Mouse (Mus musculus): ENCODE data around the gene Plcl2. TPM values are rescaled to one million over a fixed set of nuclear protein-coding genes. Genes with fewer than 3 reads are reported as not detected.

Plcl2 gene
- polyA plus RNA-seq (2015; fragmentation: Nextera tagmentation; extraction: Ambion mirVana) = 2.5 and 2.9 TPM in 2 replicates

DNA sequence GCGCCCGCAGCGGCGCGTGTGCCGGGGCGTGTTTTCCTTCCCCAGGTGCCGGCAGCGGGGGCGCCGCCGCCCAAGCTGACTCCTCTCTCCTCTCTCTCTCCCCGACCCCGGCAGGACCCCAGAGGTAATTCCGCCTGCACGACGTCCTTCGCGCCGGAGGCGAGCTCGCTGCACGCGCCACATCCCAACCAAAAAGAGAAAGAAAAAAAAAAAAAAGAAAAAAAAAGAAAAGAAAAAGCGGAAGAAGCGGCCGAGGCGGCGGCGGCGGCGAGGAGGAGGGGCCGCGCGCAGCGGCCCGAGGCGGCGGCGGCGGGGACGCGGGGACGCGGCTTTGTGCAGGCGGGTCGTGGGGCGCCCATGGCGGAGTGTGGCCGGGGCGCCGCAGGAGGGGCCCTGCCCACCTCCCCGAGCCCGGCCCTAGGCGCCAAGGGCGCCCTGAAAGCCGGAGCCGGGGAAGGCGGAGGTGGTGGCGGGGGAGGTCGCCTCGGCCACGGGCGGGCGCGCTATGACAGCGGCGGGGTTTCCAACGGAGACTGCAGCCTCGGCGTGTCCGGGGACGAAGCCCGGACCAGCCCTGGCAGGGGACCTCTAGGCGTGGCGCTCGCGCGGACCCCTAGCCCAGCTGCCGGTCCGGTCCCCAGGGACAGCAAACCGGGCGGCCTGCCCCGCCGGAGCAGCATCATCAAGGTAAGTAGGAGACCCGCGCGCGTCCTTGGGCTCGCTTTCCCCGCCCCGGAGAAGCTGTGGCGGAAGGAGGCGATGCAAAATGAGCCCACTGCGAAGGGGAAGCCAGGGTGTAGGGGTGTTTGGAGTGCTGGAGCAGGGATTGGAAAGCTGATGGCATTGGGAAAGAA is at the start of gene Plcl2:
Gene Plcl2, plus strand, starts transcription at position 153 of the 854 bp plus-strand sequence.
- peaks cover 17% of the 10 kb centered on the region for H3K4me1 ChIP-seq
- no peaks in the 10 kb centered on the region for H3K36me3 ChIP-seq
- no peaks in the 10 kb centered on the region for H3K9me3 ChIP-seq
- peak within 1 kb of the TSS; percentile 93 for H3K4me3 ChIP-seq
- peak; percentile 24; the same call in 1 of the 2 replicates for ATAC-seq (ENCODE audit: extremely low read depth, insufficient number of reproducible peaks, low FRiP score, low TSS enrichment)
- peak within 1 kb of the TSS; percentile 93 for H3K9ac ChIP-seq
- H3K27ac ChIP-seq (replicated peaks) = peak within 1 kb of the TSS; percentile 80
- peak within 1 kb of the TSS; percentile 77 for H3K4me2 ChIP-seq
- H3K27me3 ChIP-seq (replicated peaks) = no peaks in the 10 kb centered on the region
- 1% methylated on average over 79 of the region's 95 CpGs for WGBS

DNA sequence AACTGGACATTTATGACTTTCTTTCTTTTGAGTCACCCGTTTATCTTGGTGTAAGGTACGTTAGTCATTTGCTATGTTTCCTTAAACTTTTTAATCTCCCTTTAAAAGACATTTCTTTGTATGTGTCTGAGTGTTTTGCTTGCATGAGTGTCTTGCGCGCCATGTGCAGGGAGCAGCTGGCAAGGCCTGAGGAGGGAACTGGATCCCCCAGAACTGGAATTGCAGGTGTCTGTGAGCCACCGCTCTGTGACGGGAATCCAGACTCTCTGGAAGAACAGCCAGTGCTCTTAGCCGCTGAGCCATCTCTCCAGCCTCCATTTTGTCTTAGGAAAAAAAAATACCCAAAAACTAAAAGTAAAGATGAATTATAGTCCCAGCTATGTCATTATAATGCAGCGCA is 48.9 kb upstream of the Plcl2 start:
- no peak for ATAC-seq (ENCODE audit: extremely low read depth, insufficient number of reproducible peaks, low FRiP score, low TSS enrichment)

DNA sequence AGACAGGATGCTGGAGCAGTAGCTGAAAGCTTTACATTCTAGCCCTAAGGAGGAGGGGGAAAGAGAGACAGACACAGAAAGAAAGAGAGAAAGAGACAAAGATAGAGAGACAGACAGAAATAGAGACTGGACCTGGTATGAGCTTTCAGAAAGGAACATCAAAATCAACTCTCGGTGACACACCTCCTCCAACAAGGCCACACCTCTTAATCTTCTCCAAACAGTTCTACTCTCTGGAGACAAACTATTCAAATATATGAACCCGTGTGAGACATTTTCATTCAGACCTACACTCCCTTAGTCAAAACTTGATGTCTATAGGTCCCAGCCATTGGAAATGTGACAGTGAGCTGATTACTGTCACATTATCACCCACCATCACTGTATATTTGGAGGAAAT is 41.8 kb upstream of the Plcl2 start:
- Histone ChIP-seq H3K36me3 (no peaks in the 10 kb centered on the region), H3K4me3 (no peak overlapping the region), H3K9ac (no peak overlapping the region), H3K27me3 (replicated peaks) (no peaks in the 10 kb centered on the region), H3K27ac (replicated peaks) (no peak overlapping the region), H3K4me2 (no peak overlapping the region), H3K9me3 (no peaks in the 10 kb centered on the region), H3K4me1 (peaks cover 22% of the 10 kb centered on the region)
- ATAC-seq (ENCODE audit: extremely low read depth, insufficient number of reproducible peaks, low FRiP score, low TSS enrichment) = no peak
- WGBS = 73% methylated on average over 2 of the region's 2 CpGs

More for the DNA sequence above, 48.9 kb upstream of the Plcl2 start:
- Histone ChIP-seq H3K4me3 (no peak overlapping the region), H3K4me1 (peaks cover 5% of the 10 kb centered on the region; the same call in 1 of the 2 replicates), H3K4me2 (no peak overlapping the region), H3K9ac (no peak overlapping the region), H3K9me3 (no peaks in the 10 kb centered on the region), H3K27me3 (replicated peaks) (no peaks in the 10 kb centered on the region), H3K36me3 (no peaks in the 10 kb centered on the region), H3K27ac (replicated peaks) (no peak overlapping the region)
- WGBS = 82% methylated on average over 8 of the region's 8 CpGs

DNA sequence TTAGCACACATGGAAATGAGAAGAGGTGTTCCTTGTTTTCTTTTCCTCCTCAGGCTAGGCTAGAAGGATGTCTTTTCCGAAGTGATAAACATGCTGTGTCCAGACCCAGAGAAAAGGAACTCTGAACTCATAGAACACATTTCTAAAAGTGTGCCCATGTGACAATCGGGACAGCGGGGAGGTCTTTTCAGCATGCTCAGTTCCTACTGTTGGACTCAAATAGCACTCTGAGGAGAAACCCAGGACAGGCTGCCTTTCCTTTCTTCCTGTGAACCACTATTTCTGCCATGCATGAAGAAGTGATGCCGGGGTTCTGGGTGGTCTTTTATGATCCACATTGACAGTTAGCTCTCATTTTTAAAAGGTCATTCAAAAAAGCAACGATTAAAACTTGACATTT is 40.1 kb upstream of the Plcl2 start:
- ATAC-seq (ENCODE audit: extremely low read depth, insufficient number of reproducible peaks, low FRiP score, low TSS enrichment) = no peak
- WGBS = 70% methylated on average over 5 of the region's 5 CpGs
- H3K9ac ChIP-seq = no peak overlapping the region
- H3K9me3 ChIP-seq = no peaks in the 10 kb centered on the region
- no peak overlapping the region for H3K4me2 ChIP-seq
- no peak overlapping the region for H3K27ac ChIP-seq (replicated peaks)
- no peaks in the 10 kb centered on the region for H3K27me3 ChIP-seq (replicated peaks)
- no peaks in the 10 kb centered on the region for H3K36me3 ChIP-seq
- H3K4me3 ChIP-seq = no peak overlapping the region
- peaks cover 20% of the 10 kb centered on the region for H3K4me1 ChIP-seq

DNA sequence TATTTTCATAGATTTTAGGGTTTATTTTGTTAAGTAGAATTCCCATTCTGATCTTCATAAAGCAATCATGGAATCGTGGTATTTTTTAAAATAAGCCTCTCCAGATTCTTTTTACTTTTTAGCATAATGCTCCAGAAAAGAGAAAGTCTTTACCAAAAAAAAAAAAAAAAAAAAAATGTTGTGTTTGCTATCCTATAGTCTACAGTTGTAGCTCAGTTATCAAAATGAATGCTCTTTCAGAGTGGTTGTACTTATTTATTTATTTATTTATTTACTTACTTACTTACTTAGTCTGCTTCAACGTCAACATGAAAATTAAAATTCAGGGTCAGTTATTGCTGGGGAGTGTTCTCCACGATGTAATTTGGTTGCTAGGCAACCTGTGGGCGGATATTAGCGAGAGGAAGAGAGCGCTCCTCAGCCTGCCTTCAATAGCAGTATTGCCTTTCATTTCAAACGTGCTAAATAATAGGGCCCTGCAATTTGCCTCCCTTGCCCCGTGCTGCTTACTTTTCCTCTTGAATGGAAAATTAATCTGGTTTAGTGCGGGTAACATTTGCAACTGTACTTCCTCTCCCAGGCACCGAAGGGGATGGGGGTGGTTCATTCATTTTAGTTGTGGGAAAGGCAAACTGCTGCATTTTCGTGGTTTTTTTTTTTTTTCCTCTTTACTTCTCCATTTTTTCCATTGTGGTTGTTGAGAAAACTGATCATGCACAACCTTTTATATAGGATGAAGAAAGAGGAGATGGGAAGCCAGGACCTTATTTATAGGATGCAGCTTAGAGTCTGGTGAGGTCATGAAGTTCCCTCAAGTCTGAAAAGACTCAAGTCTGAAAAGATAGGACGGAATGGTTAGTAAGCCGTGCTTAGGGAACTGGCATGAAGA is 39.4 kb upstream of the Plcl2 start:
- no peaks in the 10 kb centered on the region for H3K27me3 ChIP-seq (replicated peaks)
- H3K9me3 ChIP-seq = no peaks in the 10 kb centered on the region
- peak overlapping the region; percentile 81 for H3K27ac ChIP-seq (replicated peaks)
- H3K36me3 ChIP-seq = no peaks in the 10 kb centered on the region
- H3K4me3 ChIP-seq = peak overlapping the region; percentile 22
- H3K4me2 ChIP-seq = peak overlapping the region; percentile 60
- H3K9ac ChIP-seq = peak overlapping the region; percentile 41; the same call in 1 of the 2 replicates
- no peak for ATAC-seq (ENCODE audit: extremely low read depth, insufficient number of reproducible peaks, low FRiP score, low TSS enrichment)
- 40% methylated on average over 13 of the region's 13 CpGs for WGBS
- H3K4me1 ChIP-seq = peaks cover 20% of the 10 kb centered on the region

DNA sequence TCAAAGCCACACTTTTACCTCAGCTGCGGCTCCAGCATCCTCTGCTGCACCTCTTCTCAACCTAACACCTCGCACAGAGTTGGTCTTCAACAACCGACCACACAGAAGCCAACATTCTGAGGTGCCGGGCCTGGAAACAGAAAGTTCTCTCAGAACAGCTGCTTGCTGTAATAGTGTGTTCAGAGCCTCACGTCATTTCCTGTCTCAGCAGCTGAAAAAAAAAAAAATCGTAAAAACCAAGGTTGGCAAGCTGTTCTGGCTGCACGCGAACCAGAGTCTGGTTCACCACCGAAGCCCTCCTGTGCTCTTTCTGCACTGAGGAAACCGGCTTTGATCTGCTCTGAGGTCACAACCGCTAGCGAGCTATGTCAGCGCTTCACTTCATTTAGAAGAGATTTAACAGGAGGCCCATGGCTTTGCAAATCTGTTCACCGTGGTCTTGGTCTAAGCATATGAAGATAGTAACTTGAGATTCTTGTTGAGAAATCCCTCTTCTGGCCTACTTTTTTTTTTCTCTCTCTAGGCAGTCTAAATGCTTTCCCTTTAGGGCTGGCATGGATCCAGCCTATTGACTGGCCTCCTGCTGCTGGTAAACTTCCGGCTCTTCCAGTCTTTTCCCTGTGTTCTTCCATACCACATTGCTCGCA is 38.6 kb upstream of the Plcl2 start:
- Histone ChIP-seq H3K4me1 (peaks cover 20% of the 10 kb centered on the region), H3K9ac (peak overlapping the region; percentile 41; the same call in 1 of the 2 replicates), H3K27ac (replicated peaks) (peak overlapping the region; percentile 81), H3K36me3 (no peaks in the 10 kb centered on the region), H3K4me2 (peak overlapping the region; percentile 60), H3K27me3 (replicated peaks) (no peaks in the 10 kb centered on the region), H3K4me3 (peak overlapping the region; percentile 22), H3K9me3 (no peaks in the 10 kb centered on the region)
- 21% methylated on average over 16 of the region's 16 CpGs for WGBS
- ATAC-seq (ENCODE audit: extremely low read depth, insufficient number of reproducible peaks, low FRiP score, low TSS enrichment) = no peak

DNA sequence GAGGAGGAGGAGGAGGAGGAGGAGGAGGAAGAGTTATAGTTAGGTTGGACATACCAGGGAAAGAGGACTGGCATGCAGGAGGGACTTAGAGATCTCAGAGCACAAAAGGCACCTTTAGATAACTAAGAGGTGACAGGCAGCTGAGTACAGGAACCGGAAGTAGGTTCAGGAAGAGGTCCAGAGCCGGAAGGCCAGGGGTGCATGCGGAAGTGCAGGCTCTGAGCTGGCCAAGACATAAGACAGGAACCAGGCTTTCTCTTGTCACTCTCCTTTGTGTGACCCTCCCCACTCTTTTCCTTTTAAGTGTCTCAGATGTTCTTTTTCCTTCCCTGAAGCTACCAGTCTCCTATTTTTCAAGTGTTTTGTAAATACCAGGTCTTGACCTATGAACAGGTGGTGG is 38.0 kb upstream of the Plcl2 start:
- Histone ChIP-seq H3K4me1 (peaks cover 20% of the 10 kb centered on the region), H3K27ac (replicated peaks) (peak overlapping the region; percentile 81; the same call in 1 of the 2 replicates), H3K36me3 (no peaks in the 10 kb centered on the region), H3K4me3 (no peak overlapping the region), H3K9ac (no peak overlapping the region), H3K9me3 (no peaks in the 10 kb centered on the region), H3K4me2 (no peak overlapping the region), H3K27me3 (replicated peaks) (no peaks in the 10 kb centered on the region)
- WGBS = 34% methylated on average over 3 of the region's 3 CpGs
- ATAC-seq (ENCODE audit: extremely low read depth, insufficient number of reproducible peaks, low FRiP score, low TSS enrichment) = no peak

DNA sequence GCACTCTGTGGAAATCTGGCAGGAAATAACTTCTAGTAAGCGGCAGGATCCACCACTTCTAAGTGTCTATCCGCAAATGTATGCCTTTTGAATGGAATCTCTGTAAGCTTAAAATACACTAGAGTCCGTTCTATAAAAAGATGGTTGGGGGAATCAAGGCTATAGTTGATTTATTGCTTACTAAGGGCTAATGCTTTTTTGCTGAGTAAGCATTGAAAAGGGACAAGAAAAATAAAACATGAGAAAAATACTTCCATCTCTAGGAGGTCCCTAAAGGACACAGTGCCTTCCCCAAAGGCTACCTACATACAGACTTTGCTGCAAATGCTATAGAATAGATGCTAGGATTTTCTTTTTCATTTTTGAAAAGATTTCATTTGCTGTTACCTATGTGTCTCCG is 31.9 kb upstream of the Plcl2 start:
- no peaks in the 10 kb centered on the region for H3K9me3 ChIP-seq
- H3K9ac ChIP-seq = no peak overlapping the region
- ATAC-seq (ENCODE audit: extremely low read depth, insufficient number of reproducible peaks, low FRiP score, low TSS enrichment) = no peak
- WGBS = 82% methylated on average over 4 of the region's 4 CpGs
- no peaks in the 10 kb centered on the region for H3K27me3 ChIP-seq (replicated peaks)
- no peak overlapping the region for H3K4me2 ChIP-seq
- no peak overlapping the region for H3K27ac ChIP-seq (replicated peaks)
- no peaks in the 10 kb centered on the region for H3K36me3 ChIP-seq
- no peak overlapping the region for H3K4me3 ChIP-seq
- H3K4me1 ChIP-seq = no peaks in the 10 kb centered on the region

DNA sequence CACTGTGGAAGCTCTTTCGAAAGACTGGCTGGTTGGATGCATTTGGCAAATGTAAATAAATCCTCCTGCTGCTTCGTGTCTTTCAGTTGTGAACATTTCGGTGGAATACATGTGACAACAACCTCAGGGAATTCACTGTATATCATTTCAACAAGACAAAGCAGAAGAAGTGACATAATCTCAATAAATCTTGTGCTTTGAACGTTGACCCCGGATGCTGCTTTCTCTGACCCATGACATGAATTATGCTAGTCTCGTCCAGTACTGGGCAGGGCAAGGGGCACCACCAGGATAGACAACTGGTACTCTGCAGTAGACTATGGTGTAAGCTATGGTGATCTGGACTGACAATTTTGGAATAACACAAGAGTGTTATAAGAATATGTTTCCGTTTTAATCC is 28.3 kb upstream of the Plcl2 start:
- Histone ChIP-seq H3K4me3 (no peak overlapping the region), H3K4me1 (peaks cover 10% of the 10 kb centered on the region), H3K9ac (no peak overlapping the region), H3K27me3 (replicated peaks) (no peaks in the 10 kb centered on the region), H3K4me2 (no peak overlapping the region), H3K9me3 (no peaks in the 10 kb centered on the region), H3K36me3 (no peaks in the 10 kb centered on the region), H3K27ac (replicated peaks) (no peak overlapping the region)
- WGBS = 73% methylated on average over 7 of the region's 7 CpGs
- ATAC-seq (ENCODE audit: extremely low read depth, insufficient number of reproducible peaks, low FRiP score, low TSS enrichment) = no peak

DNA sequence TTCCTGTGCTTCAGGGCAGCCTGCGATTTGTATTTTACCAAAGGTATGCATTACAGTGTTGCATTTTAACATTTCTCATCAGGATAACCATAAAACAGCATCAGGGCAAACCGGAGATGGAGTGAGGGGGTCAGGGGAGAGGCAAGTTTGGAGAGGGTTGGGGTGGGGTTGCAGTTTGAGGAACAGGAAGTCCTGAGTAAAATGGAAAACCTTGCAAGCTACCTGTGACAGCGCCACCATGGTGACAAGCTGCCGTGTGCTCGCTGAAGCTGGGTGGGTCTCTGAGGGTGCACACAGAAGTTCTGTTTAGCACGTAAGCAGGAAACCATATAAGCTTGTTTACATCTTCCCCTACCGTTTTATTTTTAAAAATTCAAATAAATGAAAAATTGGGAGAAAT is 25.5 kb upstream of the Plcl2 start:
- H3K4me3 ChIP-seq = no peak overlapping the region
- no peak overlapping the region for H3K27ac ChIP-seq (replicated peaks)
- WGBS = 81% methylated on average over 7 of the region's 7 CpGs
- ATAC-seq (ENCODE audit: extremely low read depth, insufficient number of reproducible peaks, low FRiP score, low TSS enrichment) = no peak
- no peaks in the 10 kb centered on the region for H3K36me3 ChIP-seq
- no peaks in the 10 kb centered on the region for H3K9me3 ChIP-seq
- peaks cover 31% of the 10 kb centered on the region for H3K4me1 ChIP-seq
- H3K4me2 ChIP-seq = no peak overlapping the region
- H3K9ac ChIP-seq = no peak overlapping the region
- no peaks in the 10 kb centered on the region for H3K27me3 ChIP-seq (replicated peaks)

DNA sequence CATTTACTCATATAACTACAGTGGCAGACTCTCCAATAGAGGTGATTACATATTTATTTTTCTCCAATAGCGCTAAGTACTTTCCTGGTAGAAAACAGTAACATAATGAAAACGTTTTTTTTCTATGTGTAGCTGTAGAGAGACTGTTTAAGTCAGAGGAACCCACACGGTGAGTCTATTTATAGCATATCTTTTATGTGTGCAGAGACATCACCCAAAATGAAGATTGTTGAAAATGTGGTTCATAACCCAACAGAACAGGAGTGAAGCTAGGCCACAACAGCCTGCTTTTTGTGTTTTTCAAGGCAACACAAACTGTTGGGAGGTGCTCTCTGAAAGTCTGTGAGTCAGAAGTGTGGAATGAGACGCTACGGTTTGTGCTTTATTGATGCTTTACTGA is 24.2 kb upstream of the Plcl2 start:
- no peak overlapping the region for H3K4me2 ChIP-seq
- WGBS = 56% methylated on average over 5 of the region's 5 CpGs
- no peak overlapping the region for H3K9ac ChIP-seq
- peaks cover 31% of the 10 kb centered on the region for H3K4me1 ChIP-seq
- no peak for ATAC-seq (ENCODE audit: extremely low read depth, insufficient number of reproducible peaks, low FRiP score, low TSS enrichment)
- no peak overlapping the region for H3K4me3 ChIP-seq
- H3K9me3 ChIP-seq = no peaks in the 10 kb centered on the region
- no peak overlapping the region for H3K27ac ChIP-seq (replicated peaks)
- no peaks in the 10 kb centered on the region for H3K36me3 ChIP-seq
- H3K27me3 ChIP-seq (replicated peaks) = no peaks in the 10 kb centered on the region
